Mouse (Mus musculus) neural tube, embryonic 12.5 days (tissue): ENCODE results near the gene Ccdc88a. TPM values are rescaled to one million over a fixed set of nuclear protein-coding genes. Genes with fewer than 3 reads are reported as not detected.

Source experiments
- ATAC-seq: fragments of 200-750 bp; cut with Nextera tagmentation; 2 replicates; pipeline ENCODE4 v1.8.0; 2017; ENCODE audit warnings: low read depth, mild to moderate bottlenecking, moderate TSS enrichment, moderate library complexity; ENCODE audit not compliant: low FRiP score
- H3K27ac ChIP-seq: fragments of 300-500 bp; sonication (generic); 2 replicates; pipeline ENCODE4 v1.5.1; 2016
- H3K27me3 ChIP-seq: fragments of 300-500 bp; sonication (generic); replicated peaks from 2 replicates; pipeline ENCODE4 v1.6.1; 2016; ENCODE audit warnings: mild to moderate bottlenecking
- H3K36me3 ChIP-seq: fragments of 300-500 bp; sonication (generic); 2 replicates; pipeline ENCODE4 v1.6.1; 2016; ENCODE audit warnings: mild to moderate bottlenecking
- H3K4me1 ChIP-seq: fragments of 300-500 bp; sonication (generic); 2 replicates; pipeline ENCODE4 v1.6.1; 2016
- H3K4me2 ChIP-seq: fragments of 300-500 bp; sonication (generic); replicated peaks from 2 replicates; pipeline ENCODE4 v1.6.1; 2016; ENCODE audit warnings: mild to moderate bottlenecking
- H3K4me3 ChIP-seq: fragments of 300-500 bp; sonication (generic); 2 replicates; pipeline ENCODE4 v1.5.1; 2016
- H3K9ac ChIP-seq: fragments of 300-500 bp; sonication (generic); 2 replicates; pipeline ENCODE4 v1.6.1; 2016; ENCODE audit warnings: mild to moderate bottlenecking
- H3K9me3 ChIP-seq: fragments of 300-500 bp; sonication (generic); 2 replicates; pipeline ENCODE4 v1.6.1; 2016; ENCODE audit warnings: mild to moderate bottlenecking
- WGBS: fragments of 180-500 bp; shearing (Covaris S2); methylation state at CpG from one replicate; pipeline ENCODE4 v1.1.7; 2016; 5-methylcytosine and 5-hydroxymethylcytosine counted together
- polyA plus RNA-seq: library from polyadenylated mRNA; unstranded; fragments of >200 nt; fragmentation: Nextera tagmentation; extraction: Ambion mirVana; gene quantifications from 2 replicates; pipeline ENCODE4 v1.2.1, GENCODE M21; 2016

Ccdc88a gene
- polyA plus RNA-seq, 1 experiment from 2014 or later, result 76.8 TPM

GRCm38 (mm10) chr11:29383493-29383892, 10.0 kb downstream of the Ccdc88a start:
- H3K27me3 ChIP-seq, result no peaks in the 10 kb centered on the region
- 72% methylated on average over 2 of the region's 2 CpGs for WGBS
- no peak overlapping the region for H3K4me2 ChIP-seq
- H3K9ac ChIP-seq, result no peak overlapping the region
- H3K9me3 ChIP-seq, result no peaks in the 10 kb centered on the region
- H3K27ac ChIP-seq, result no peak overlapping the region
- no peaks in the 10 kb centered on the region for H3K36me3 ChIP-seq
- ATAC-seq, result no peak
- no peak overlapping the region for H3K4me3 ChIP-seq
- H3K4me1 ChIP-seq, result no peaks in the 10 kb centered on the region

GRCm38 (mm10) chr11:29384001-29384400, 10.5 kb downstream of the Ccdc88a start:
- Histone ChIP-seq H3K27ac (no peak overlapping the region), H3K27me3 (no peaks in the 10 kb centered on the region), H3K9me3 (no peaks in the 10 kb centered on the region), H3K4me2 (no peak overlapping the region), H3K4me3 (no peak overlapping the region), H3K36me3 (no peaks in the 10 kb centered on the region), H3K4me1 (no peaks in the 10 kb centered on the region), H3K9ac (no peak overlapping the region)
- WGBS, result 82% methylated on average over 1 of the region's 1 CpGs
- ATAC-seq, result no peak

- no peak overlapping the region for H3K9ac ChIP-seq
- H3K4me1 ChIP-seq, result no peaks in the 10 kb centered on the region
- H3K27ac ChIP-seq, result no peak overlapping the region
- 86% methylated on average over 3 of the region's 3 CpGs for WGBS
- no peak overlapping the region for H3K4me2 ChIP-seq
- no peak overlapping the region for H3K4me3 ChIP-seq
- no peaks in the 10 kb centered on the region for H3K9me3 ChIP-seq
- no peak for ATAC-seq
- no peaks in the 10 kb centered on the region for H3K36me3 ChIP-seq
- H3K27me3 ChIP-seq, result no peaks in the 10 kb centered on the region
These were observed 11.2 kb downstream of the Ccdc88a start for GRCm38 (mm10) chr11:29384617-29385016.

DNA sequence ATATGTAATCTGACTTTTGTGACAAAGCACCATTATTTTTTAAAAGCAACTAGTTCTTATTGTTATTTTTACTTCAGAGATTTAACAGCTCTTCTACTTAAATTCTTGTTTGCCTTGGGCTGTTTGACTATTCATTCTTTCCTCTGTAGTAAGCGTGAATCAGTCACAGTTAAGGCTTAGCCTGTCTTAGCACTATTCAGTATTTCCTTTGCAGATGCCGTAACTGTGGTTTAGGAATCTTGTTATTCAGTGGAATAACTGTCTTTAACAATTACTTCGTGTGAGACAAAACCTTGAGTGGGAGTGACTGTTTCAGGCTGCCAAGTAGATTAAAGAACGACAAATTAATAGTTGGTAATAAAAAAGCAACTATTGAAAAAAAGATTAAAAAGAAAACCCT, 16.5 kb downstream of the Ccdc88a start:
- no peak overlapping the region for H3K4me3 ChIP-seq
- no peaks in the 10 kb centered on the region for H3K27me3 ChIP-seq
- H3K9me3 ChIP-seq, result no peaks in the 10 kb centered on the region
- H3K27ac ChIP-seq, result no peak overlapping the region
- ATAC-seq, result no peak
- no peaks in the 10 kb centered on the region for H3K4me1 ChIP-seq
- no peaks in the 10 kb centered on the region for H3K36me3 ChIP-seq
- 45% methylated on average over 4 of the region's 4 CpGs for WGBS
- no peak overlapping the region for H3K4me2 ChIP-seq
- no peak overlapping the region for H3K9ac ChIP-seq

DNA sequence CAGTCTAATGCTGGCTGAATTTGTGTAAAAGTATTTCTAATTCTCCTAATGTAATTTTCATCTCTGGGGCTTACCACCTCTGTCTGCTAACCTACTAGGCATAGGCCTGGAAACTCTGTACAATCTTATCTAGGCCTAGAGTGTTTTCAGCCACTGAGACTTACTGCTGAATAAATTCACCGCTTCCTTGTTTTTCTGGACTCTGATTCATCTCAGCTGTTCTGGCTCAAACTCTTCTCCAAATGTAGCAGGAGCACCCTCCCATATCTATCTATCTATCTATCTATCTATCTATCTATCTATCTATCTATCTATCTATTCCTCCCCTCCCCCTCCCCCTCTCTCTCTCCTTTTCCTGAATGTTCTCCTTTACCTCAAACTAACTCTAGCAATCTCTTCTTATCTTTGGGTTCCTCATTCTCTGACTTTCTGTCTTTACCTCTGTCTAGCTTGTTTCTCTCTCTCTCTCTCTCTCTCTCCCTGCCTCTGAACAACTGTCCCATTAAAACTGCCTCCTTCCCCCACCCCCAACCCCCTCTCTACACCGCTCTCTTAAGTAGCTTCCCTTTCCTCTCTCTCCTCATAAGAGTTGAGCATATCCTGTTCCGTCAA, 21.8 kb downstream of the Ccdc88a start:
- H3K4me2 ChIP-seq, result no peak overlapping the region
- no peaks in the 10 kb centered on the region for H3K4me1 ChIP-seq
- no peaks in the 10 kb centered on the region for H3K27me3 ChIP-seq
- WGBS, result 92% methylated on average over 3 of the region's 3 CpGs
- no peaks in the 10 kb centered on the region for H3K9me3 ChIP-seq
- no peak overlapping the region for H3K4me3 ChIP-seq
- no peak overlapping the region for H3K9ac ChIP-seq
- ATAC-seq, result no peak
- no peaks in the 10 kb centered on the region for H3K36me3 ChIP-seq
- H3K27ac ChIP-seq, result no peak overlapping the region

- WGBS, result 88% methylated on average over 2 of the region's 2 CpGs
- no peak; the same call in 1 of the 2 replicates for ATAC-seq
- Histone ChIP-seq H3K27me3 (no peaks in the 10 kb centered on the region), H3K9ac (no peak overlapping the region), H3K4me1 (no peaks in the 10 kb centered on the region), H3K9me3 (no peaks in the 10 kb centered on the region), H3K4me2 (no peak overlapping the region), H3K27ac (no peak overlapping the region), H3K36me3 (peaks cover 8% of the 10 kb centered on the region), H3K4me3 (no peak overlapping the region)
These were observed 26.9 kb downstream of the Ccdc88a start for GRCm38 (mm10) chr11:29400374-29400773.

- Histone ChIP-seq H3K27me3 (no peaks in the 10 kb centered on the region), H3K4me3 (no peak overlapping the region), H3K9ac (no peak overlapping the region), H3K4me2 (no peak overlapping the region), H3K9me3 (no peaks in the 10 kb centered on the region), H3K36me3 (peaks cover 5% of the 10 kb centered on the region), H3K27ac (no peak overlapping the region), H3K4me1 (no peaks in the 10 kb centered on the region)
- ATAC-seq, result no peak
These were observed 32.8 kb downstream of the Ccdc88a start for GRCm38 (mm10) chr11:29406292-29406691.

DNA sequence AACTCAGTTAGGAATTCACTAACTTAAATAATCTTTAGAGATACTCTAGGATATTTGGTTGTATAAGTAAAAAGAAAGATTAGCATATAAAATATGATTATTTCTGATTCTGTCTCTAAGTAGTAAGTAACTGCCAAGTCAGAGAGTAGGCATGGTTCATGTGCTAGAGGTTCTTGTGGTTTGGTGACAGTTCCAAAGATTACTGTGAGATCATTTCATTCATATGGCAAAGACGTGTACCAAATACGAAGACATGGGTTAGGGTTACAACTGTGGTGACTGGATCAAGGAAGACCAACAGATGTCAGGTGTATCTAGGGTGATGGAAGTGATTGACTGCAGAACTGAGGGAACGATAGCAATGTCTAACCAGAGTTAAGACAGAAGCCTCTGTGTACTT, 50.0 kb downstream of the Ccdc88a start:
- H3K27ac ChIP-seq, result no peak overlapping the region
- peaks cover 6% of the 10 kb centered on the region; the same call in 1 of the 2 replicates for H3K36me3 ChIP-seq
- no peaks in the 10 kb centered on the region for H3K27me3 ChIP-seq
- 95% methylated on average over 3 of the region's 3 CpGs for WGBS
- no peak overlapping the region for H3K4me3 ChIP-seq
- no peaks in the 10 kb centered on the region for H3K4me1 ChIP-seq
- H3K4me2 ChIP-seq, result no peak overlapping the region
- no peaks in the 10 kb centered on the region for H3K9me3 ChIP-seq
- H3K9ac ChIP-seq, result no peak overlapping the region
- no peak for ATAC-seq

GRCm38 (mm10) chr11:29428774-29429173, 55.3 kb downstream of the Ccdc88a start:
- H3K4me1 ChIP-seq, result no peaks in the 10 kb centered on the region
- no peaks in the 10 kb centered on the region for H3K27me3 ChIP-seq
- WGBS, result 86% methylated on average over 3 of the region's 3 CpGs
- H3K27ac ChIP-seq, result no peak overlapping the region
- H3K36me3 ChIP-seq, result peaks cover 26% of the 10 kb centered on the region
- H3K4me2 ChIP-seq, result no peak overlapping the region
- no peak for ATAC-seq
- H3K9me3 ChIP-seq, result no peaks in the 10 kb centered on the region
- no peak overlapping the region for H3K9ac ChIP-seq
- no peak overlapping the region for H3K4me3 ChIP-seq

GRCm38 (mm10) chr11:29431011-29431410, 57.6 kb downstream of the Ccdc88a start:
- Histone ChIP-seq H3K9me3 (no peaks in the 10 kb centered on the region), H3K36me3 (peaks cover 21% of the 10 kb centered on the region), H3K4me2 (no peak overlapping the region), H3K27ac (no peak overlapping the region), H3K4me1 (no peaks in the 10 kb centered on the region), H3K4me3 (no peak overlapping the region), H3K27me3 (no peaks in the 10 kb centered on the region), H3K9ac (no peak overlapping the region)
- 95% methylated on average over 1 of the region's 1 CpGs for WGBS
- no peak for ATAC-seq

GRCm38 (mm10) chr11:29448741-29449140, 75.3 kb downstream of the Ccdc88a start:
- peaks cover 3% of the 10 kb centered on the region; the same call in 1 of the 2 replicates for H3K36me3 ChIP-seq
- no peak overlapping the region for H3K27ac ChIP-seq
- no peak overlapping the region for H3K4me2 ChIP-seq
- ATAC-seq, result no peak
- no peaks in the 10 kb centered on the region for H3K27me3 ChIP-seq
- H3K4me3 ChIP-seq, result no peak overlapping the region
- H3K9me3 ChIP-seq, result no peaks in the 10 kb centered on the region
- 94% methylated on average over 2 of the region's 2 CpGs for WGBS
- H3K9ac ChIP-seq, result no peak overlapping the region
- no peaks in the 10 kb centered on the region for H3K4me1 ChIP-seq

DNA sequence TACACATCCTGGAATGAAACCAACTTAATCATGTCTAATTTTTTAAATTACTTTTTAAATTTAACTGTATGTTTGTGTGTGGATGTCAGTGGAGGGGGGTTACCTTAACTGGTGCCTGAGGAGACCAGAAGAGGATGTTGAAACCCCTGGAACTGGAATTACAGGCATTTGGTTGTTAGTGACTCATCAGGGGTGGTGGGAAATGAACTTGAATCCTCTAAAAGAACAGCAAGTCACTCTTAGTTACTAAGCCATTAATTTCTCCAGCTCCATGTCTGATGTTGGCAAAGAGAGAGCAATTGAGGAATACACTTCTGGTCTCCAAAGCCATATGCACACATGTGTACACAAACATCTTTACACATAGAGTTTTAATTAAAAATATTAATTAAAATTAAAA, 101.2 kb downstream of the Ccdc88a start:
- no peaks in the 10 kb centered on the region for H3K27me3 ChIP-seq
- no peaks in the 10 kb centered on the region for H3K4me1 ChIP-seq
- ATAC-seq, result no peak
- no peak overlapping the region for H3K4me2 ChIP-seq
- no peaks in the 10 kb centered on the region for H3K9me3 ChIP-seq
- peaks cover 20% of the 10 kb centered on the region for H3K36me3 ChIP-seq
- no peak overlapping the region for H3K4me3 ChIP-seq
- no peak overlapping the region for H3K9ac ChIP-seq
- no peak overlapping the region for H3K27ac ChIP-seq

GRCm38 (mm10) chr11:29493135-29493534, 119.7 kb downstream of the Ccdc88a start:
- H3K4me3 ChIP-seq, result no peak overlapping the region
- H3K4me1 ChIP-seq, result no peaks in the 10 kb centered on the region
- no peaks in the 10 kb centered on the region for H3K9me3 ChIP-seq
- no peak overlapping the region for H3K9ac ChIP-seq
- WGBS, result 100% methylated on average over 1 of the region's 1 CpGs
- no peak overlapping the region for H3K4me2 ChIP-seq
- no peak for ATAC-seq
- H3K36me3 ChIP-seq, result peaks cover 35% of the 10 kb centered on the region
- no peak overlapping the region for H3K27ac ChIP-seq
- H3K27me3 ChIP-seq, result no peaks in the 10 kb centered on the region
